Comparison of ENCODE assay signal across 25 mouse cellular contexts in the genomic region with DNA sequence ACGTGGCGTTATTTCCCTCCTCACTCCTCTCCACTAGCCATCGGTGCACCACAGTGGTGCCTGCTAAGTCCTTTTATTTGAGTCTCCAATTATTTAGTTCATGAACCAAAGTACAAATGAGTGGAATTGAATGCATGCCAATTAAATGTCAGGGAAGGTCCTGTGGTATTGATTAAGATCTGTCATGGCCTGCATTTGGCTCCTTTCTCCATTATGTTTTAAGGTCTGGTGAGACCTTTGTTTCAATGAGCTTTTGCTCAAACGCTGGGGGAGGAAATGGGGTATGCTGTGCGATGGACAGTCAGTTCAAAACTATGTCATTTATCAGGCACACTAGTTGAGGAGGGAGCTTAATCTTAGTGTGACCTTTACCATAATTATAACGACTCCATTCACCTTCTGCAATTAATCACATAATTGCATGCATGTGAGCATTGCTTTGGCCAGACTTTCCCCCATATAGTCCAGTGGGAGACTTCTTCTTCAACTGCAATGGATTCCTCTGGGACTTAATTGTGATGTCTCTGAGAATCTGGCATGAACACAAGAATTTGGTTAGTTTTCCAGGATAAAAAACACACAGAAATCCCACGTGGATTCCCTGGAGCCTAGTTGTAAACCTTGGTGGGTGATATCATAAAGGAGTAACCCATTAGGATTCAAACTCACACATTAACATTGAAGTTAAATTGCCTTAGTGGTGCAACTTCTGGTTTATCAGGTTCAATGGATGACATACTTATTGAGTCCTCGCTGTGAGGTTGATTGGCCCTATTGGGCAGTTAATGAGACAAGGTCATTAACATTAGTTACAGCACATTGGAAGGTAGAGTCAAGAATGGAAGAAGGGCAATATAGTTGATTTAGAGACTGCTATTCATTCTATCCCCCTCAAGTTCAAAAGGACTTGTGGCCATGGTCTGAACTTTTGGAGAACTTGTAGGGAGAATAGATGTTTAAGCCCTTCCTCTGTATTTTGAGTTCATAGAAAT.
DNase-seq lines count a peak whose midpoint lies in the region; ATAC-seq and TF ChIP-seq lines count a peak whose summit lies in the region.
"Had no signal": no experiment of that assay in that cellular context is flagged by ENCODE, and none has a peak within 500 bp of the region (broad histone marks: within the 10 kb centered on the region; RNA-seq: fewer than 3 reads in every experiment).

No protein-coding gene starts in this region.

- no peak overlapping the region for H3ac ChIP-seq in myocyte (ENCODE audit: control insufficient read depth, insufficient read length)

- no peaks in the 10 kb centered on the region for H3K36me3 ChIP-seq in kidney, embryonic 16.5 days (ENCODE audit: insufficient read depth, low read length)
- H3K36me3 ChIP-seq in myocyte (ENCODE audit: control insufficient read depth, insufficient read depth) = no peaks in the 10 kb centered on the region
- no peaks in the 10 kb centered on the region for H3K36me3 ChIP-seq in hindbrain, embryonic 14.5 days (replicated peaks; ENCODE audit: control insufficient read depth, insufficient read depth)
- H3K36me3 ChIP-seq: embryonic facial prominence, embryonic 12.5 days; heart, embryonic 15.5 days; midbrain, embryonic 15.5 days had no signal

- no peaks in the 10 kb centered on the region for H3K79me2 ChIP-seq in myocyte (ENCODE audit: control insufficient read depth, insufficient read depth)

- no peak for TF ChIP-seq POLR2A in brain, embryonic 14.5 days (IDR thresholded peaks at IDR 0.05; ENCODE audit: borderline replicate concordance, extremely low read depth, insufficient read depth, insufficient read length, poor library complexity, severe bottlenecking)
- TF ChIP-seq POLR2A in myocyte (IDR thresholded peaks at IDR 0.05; ENCODE audit: insufficient read length, low read depth) = no peak

- H3K4me1 ChIP-seq in kidney, embryonic 16.5 days (ENCODE audit: insufficient read depth, low read length) = peaks cover 8% of the 10 kb centered on the region; the same call in 1 of the 2 replicates
- no peaks in the 10 kb centered on the region for H3K4me1 ChIP-seq in hindbrain, embryonic 14.5 days (replicated peaks; ENCODE audit: control insufficient read depth, insufficient read depth, low read length)
- H3K4me1 ChIP-seq: midbrain, embryonic 15.5 days had no signal

- no peak overlapping the region for H3K27ac ChIP-seq in kidney, embryonic 16.5 days (ENCODE audit: low read length)
- no peak overlapping the region for H3K27ac ChIP-seq in hindbrain, embryonic 14.5 days
- H3K27ac ChIP-seq: embryonic facial prominence, embryonic 12.5 days; heart, embryonic 15.5 days; midbrain, embryonic 15.5 days had no signal

- no peak overlapping the region for H3K4me3 ChIP-seq in kidney, embryonic 16.5 days (ENCODE audit: low read length)
- H3K4me3 ChIP-seq in myocyte = no peak overlapping the region
- no peak overlapping the region for H3K4me3 ChIP-seq in hindbrain, embryonic 14.5 days (replicated peaks; ENCODE audit: low read length)
- H3K4me3 ChIP-seq: embryonic facial prominence, embryonic 12.5 days; erythroblast, embryonic 14.5 days; heart, embryonic 15.5 days; megakaryocyte, embryonic 14.5 days; midbrain, embryonic 15.5 days had no signal

- no peaks in the 10 kb centered on the region for H3K27me3 ChIP-seq in kidney, embryonic 16.5 days (ENCODE audit: insufficient read depth, low read length)
- H3K27me3 ChIP-seq in myocyte (ENCODE audit: control insufficient read depth, insufficient read depth, insufficient read length) = no peaks in the 10 kb centered on the region
- no peaks in the 10 kb centered on the region for H3K27me3 ChIP-seq in hindbrain, embryonic 14.5 days (ENCODE audit: control insufficient read depth, insufficient read depth, low read length)
- H3K27me3 ChIP-seq: embryonic facial prominence, embryonic 12.5 days; heart, embryonic 15.5 days; midbrain, embryonic 15.5 days had no signal

- peak; percentile 36 for DNase-seq in embryo, embryonic 10.5 days (ENCODE audit: low spot score)
- DNase-seq in embryo, embryonic 10 days (ENCODE audit: low spot score) = no peak
- DNase-seq in kidney, postnatal 10 days = no peak
- peak; percentile 76 for DNase-seq in brain, embryonic 14.5 days (ENCODE audit: low read depth)
- DNase-seq in hindbrain, embryonic 14.5 days (ENCODE audit: low spot score) = no peak
- DNase-seq in T-cell, adult 2 months (ENCODE audit: low spot score) = no peak
- DNase-seq: adrenal gland, postnatal 36 days; cerebellum, adult 18-20 months; cerebellum, postnatal 25 days; gastrocnemius, postnatal 14 days; heart, adult 18-20 months; kidney, adult 8-10 months; left cerebral cortex, postnatal 4 days; liver; lung, postnatal 14 days; right cerebral cortex, postnatal 4 days; thymus, adult 2 months had no signal

- no peak overlapping the region for H3K9ac ChIP-seq in kidney, embryonic 16.5 days (replicated peaks; ENCODE audit: low read length)
- H3K9ac ChIP-seq in hindbrain, embryonic 14.5 days = no peak overlapping the region
- H3K9ac ChIP-seq: embryonic facial prominence, embryonic 12.5 days; heart, embryonic 15.5 days; midbrain, embryonic 15.5 days had no signal

- WGBS in kidney, embryonic 16.5 days = 40% methylated on average over 8 of the region's 8 CpGs
- 48% methylated on average over 8 of the region's 8 CpGs for WGBS in hindbrain, embryonic 14.5 days

- peak; percentile 27; the same call in 1 of the 2 replicates for ATAC-seq in kidney, embryonic 16.5 days (ENCODE audit: low FRiP score, low TSS enrichment)
- no peak for ATAC-seq in hindbrain, embryonic 14.5 days (ENCODE audit: low FRiP score)
- ATAC-seq: CD4-positive, CD25-positive, alpha-beta regulatory T cell, adult 4 months; midbrain, embryonic 15.5 days had no signal

- H3K4me2 ChIP-seq in kidney, embryonic 16.5 days (replicated peaks; ENCODE audit: low read depth, low read length) = no peak overlapping the region
- H3K4me2 ChIP-seq in myocyte (ENCODE audit: low read depth) = no peak overlapping the region
- no peak overlapping the region for H3K4me2 ChIP-seq in hindbrain, embryonic 14.5 days (replicated peaks)
- H3K4me2 ChIP-seq: embryonic facial prominence, embryonic 12.5 days; heart, embryonic 15.5 days; midbrain, embryonic 15.5 days had no signal

- H3K9me3 ChIP-seq in kidney, embryonic 16.5 days (ENCODE audit: low read length) = no peaks in the 10 kb centered on the region
- no peaks in the 10 kb centered on the region for H3K9me3 ChIP-seq in hindbrain, embryonic 14.5 days (ENCODE audit: control insufficient read depth, low read length)
- H3K9me3 ChIP-seq: embryonic facial prominence, embryonic 12.5 days; heart, embryonic 15.5 days; megakaryocyte, embryonic 14.5 days; midbrain, embryonic 15.5 days had no signal

- no peak for TF ChIP-seq CTCF in brain, embryonic 14.5 days (IDR thresholded peaks at IDR 0.05; ENCODE audit: borderline replicate concordance, extremely low read depth, insufficient read depth, insufficient read length)

TF ChIP-seq in myocyte, 11 proteins besides CTCF, POLR2A, EP300 and RAD21:
- TF ChIP-seq MYOD1 (IDR thresholded peaks at IDR 0.05; ENCODE audit: control insufficient read depth in 1 of 3, insufficient read length in 2 of 3, low read depth in 2 of 3) (no peak), CEBPB (IDR thresholded peaks at IDR 0.05; ENCODE audit: insufficient read depth, poor library complexity, severe bottlenecking) (0 out of 2 replicates have a peak, but pooled peaks have one; percentile 3), REST (IDR thresholded peaks at IDR 0.05; ENCODE audit: insufficient read depth, insufficient read length) (no peak), SRF (IDR thresholded peaks at IDR 0.05; ENCODE audit: control insufficient read depth, insufficient read length, low read depth) (no peak), TCF12 (IDR thresholded peaks at IDR 0.05; ENCODE audit: insufficient read depth, poor library complexity, severe bottlenecking) (no peak), E2F4 (IDR thresholded peaks at IDR 0.05; ENCODE audit: insufficient read depth) (no peak)
TF ChIP-seq in myocyte: peak in this region for 1.

Comparison
In these comparisons a context has a peak if more than half of its experiments do, and no peak if none do; other contexts are left out.
1. DNase-seq: peak in embryo, embryonic 10.5 days (single experiment) and brain, embryonic 14.5 days (single experiment); none in embryo, embryonic 10 days (single experiment), kidney, postnatal 10 days (single experiment), hindbrain, embryonic 14.5 days (single experiment) and T-cell, adult 2 months (single experiment).